Mouse (Mus musculus) CH12.LX (cell line): Measurements from ENCODE around the gene Ppil2. TPM values are rescaled to one million over a fixed set of nuclear protein-coding genes. Genes with fewer than 3 reads are reported as not detected.

Source experiments
- DNase-seq: peaks from one replicate; pipeline ENCODE4 v3.0.0-alpha.2; 2013; ENCODE audit errors: extremely low read depth
- H3K27ac ChIP-seq: 2 replicates; pipeline ENCODE4 v1.5.1; 2012; ENCODE audit warnings: low read depth, mild to moderate bottlenecking, control low read depth, moderate library complexity; ENCODE audit not compliant: insufficient read depth
- H3K27me3 ChIP-seq: replicated peaks from 2 replicates; pipeline ENCODE3; 2012; ENCODE audit warnings: inconsistent platforms
- H3K36me3 ChIP-seq, 2 experiments: replicated peaks in 1 of 2; 2 replicates each; pipeline versions ENCODE3 to v1.6.1; 2012; ENCODE audit warnings: inconsistent platforms in 1 of 2, low read length in 1 of 2, mild to moderate bottlenecking in 1 of 2, mixed read lengths in 1 of 2, moderate library complexity in 1 of 2; ENCODE audit not compliant: control insufficient read depth in 1 of 2, insufficient read depth in 1 of 2
- H3K4me1 ChIP-seq, 2 experiments: 2 replicates each; pipeline ENCODE4 v1.6.1; 2012; ENCODE audit warnings: inconsistent platforms in 1 of 2, moderate library complexity in 1 of 2; ENCODE audit not compliant: insufficient read depth in 2 of 2, control insufficient read depth in 1 of 2
- H3K4me2 ChIP-seq: 2 replicates; pipeline ENCODE4 v1.6.1; 2012; ENCODE audit warnings: low read depth, mild to moderate bottlenecking, control low read depth; ENCODE audit not compliant: poor library complexity, insufficient read depth, severe bottlenecking
- H3K4me3 ChIP-seq, 3 experiments: fragments of 150-350 bp in 1 of 3; sonication (generic) in 1 of 3; replicated peaks in 1 of 3; 2 replicates each; pipeline versions ENCODE3 to v1.5.1; 2011 to 2012; ENCODE audit warnings: low read depth in 2 of 3, low read length in 2 of 3, mild to moderate bottlenecking in 2 of 3, moderate library complexity in 2 of 3, control low read depth in 1 of 3, improper control_type of control experiment in 1 of 3, inconsistent platforms in 1 of 3, mixed read lengths in 1 of 3; ENCODE audit not compliant: poor library complexity in 1 of 3
- H3K79me2 ChIP-seq: replicated peaks from 2 replicates; pipeline ENCODE4 v1.6.1; 2012; ENCODE audit warnings: mild to moderate bottlenecking, moderate library complexity; ENCODE audit not compliant: control insufficient read depth, poor library complexity, insufficient read depth, severe bottlenecking; ENCODE audit errors: extremely low read depth
- H3K9ac ChIP-seq: 2 replicates; pipeline ENCODE4 v1.6.1; 2012; ENCODE audit warnings: low read depth, mild to moderate bottlenecking, control low read depth, moderate library complexity; ENCODE audit not compliant: insufficient read depth
- H3K9me3 ChIP-seq: replicated peaks from 2 replicates; pipeline ENCODE3; 2012; ENCODE audit warnings: low read length, inconsistent platforms, mixed read lengths
- BHLHE40 ChIP-seq: IDR thresholded peaks from 2 replicates; pipeline ENCODE4 v1.6.1; 2011; ENCODE audit warnings: mild to moderate bottlenecking, low read depth, low read length, improper control_type of control experiment
- CHD1 ChIP-seq: IDR thresholded peaks from 2 replicates; pipeline ENCODE4 v1.6.1; 2012; ENCODE audit warnings: low read depth, low read length, improper control_type of control experiment, inconsistent platforms
- ELF1 ChIP-seq: IDR thresholded peaks from 2 replicates; pipeline ENCODE4 v1.6.1; 2014; ENCODE audit warnings: low read depth, mild to moderate bottlenecking, inconsistent platforms, low read length, improper control_type of control experiment
- GABPA ChIP-seq: IDR thresholded peaks from 2 replicates; pipeline ENCODE4 v1.6.1; 2012; ENCODE audit warnings: low read depth, low read length, improper control_type of control experiment, inconsistent platforms; ENCODE audit not compliant: insufficient replicate concordance
- HCFC1 ChIP-seq: IDR thresholded peaks from 2 replicates; pipeline ENCODE4 v1.6.1; 2012; ENCODE audit warnings: low read depth, mild to moderate bottlenecking, inconsistent platforms, low read length, improper control_type of control experiment
- IRF4 ChIP-seq: IDR thresholded peaks from 2 replicates; pipeline ENCODE4 v1.6.1; 2014; ENCODE audit warnings: low read depth, mild to moderate bottlenecking, inconsistent platforms, low read length, improper control_type of control experiment
- JUN ChIP-seq: IDR thresholded peaks from 2 replicates; pipeline ENCODE4 v1.6.1; 2011; ENCODE audit warnings: low read depth, mild to moderate bottlenecking, low read length, improper control_type of control experiment, moderate library complexity; ENCODE audit not compliant: insufficient read depth
- JUND ChIP-seq: conservative IDR thresholded peaks from 2 replicates; pipeline ENCODE4 v1.6.1; 2011; ENCODE audit warnings: low read depth, low read length, improper control_type of control experiment
- KAT2A ChIP-seq: IDR thresholded peaks from 2 replicates; pipeline ENCODE4 v1.6.1; 2012; ENCODE audit warnings: low read length, improper control_type of control experiment, inconsistent platforms; ENCODE audit not compliant: insufficient replicate concordance
- MAFK ChIP-seq: IDR thresholded peaks from 2 replicates; pipeline ENCODE4 v1.6.1; 2011; ENCODE audit warnings: low read length, improper control_type of control experiment; ENCODE audit not compliant: insufficient replicate concordance
- MAX ChIP-seq: IDR thresholded peaks from 2 replicates; pipeline ENCODE4 v1.6.1; 2011; ENCODE audit warnings: low read length, improper control_type of control experiment
- MEF2A ChIP-seq: IDR thresholded peaks from 2 replicates; pipeline ENCODE4 v1.6.1; 2014; ENCODE audit warnings: low read depth, mild to moderate bottlenecking, inconsistent platforms, low read length, improper control_type of control experiment, borderline replicate concordance
- MXI1 ChIP-seq: IDR thresholded peaks from 2 replicates; pipeline ENCODE4 v1.6.1; 2011; ENCODE audit warnings: mild to moderate bottlenecking, low read depth, low read length, improper control_type of control experiment
- NELFE ChIP-seq: IDR thresholded peaks from 2 replicates; pipeline ENCODE4 v1.6.1; 2011; ENCODE audit warnings: low read depth, low read length, improper control_type of control experiment
- NRF1 ChIP-seq: IDR thresholded peaks from 2 replicates; pipeline ENCODE4 v1.6.1; 2014; ENCODE audit warnings: low read depth, mild to moderate bottlenecking, inconsistent platforms, low read length, improper control_type of control experiment, moderate library complexity
- POLR2A ChIP-seq: IDR thresholded peaks from 2 replicates; pipeline ENCODE4 v1.6.1; 2011; ENCODE audit warnings: low read depth, mild to moderate bottlenecking, improper control_type of control experiment, low read length
- POLR2AphosphoS2 ChIP-seq: IDR thresholded peaks from 2 replicates; pipeline ENCODE4 v1.6.1; 2011; ENCODE audit warnings: low read depth, low read length, improper control_type of control experiment
- RCOR1 ChIP-seq: conservative IDR thresholded peaks from 2 replicates; pipeline ENCODE4 v1.6.1; 2012; ENCODE audit warnings: low read depth, mild to moderate bottlenecking, inconsistent platforms, low read length, improper control_type of control experiment
- SIN3A ChIP-seq: IDR thresholded peaks from 2 replicates; pipeline ENCODE4 v1.6.1; 2012; ENCODE audit warnings: low read length, improper control_type of control experiment, inconsistent platforms
- TBP ChIP-seq: conservative IDR thresholded peaks from 2 replicates; pipeline ENCODE4 v1.6.1; 2011; ENCODE audit warnings: low read depth, low read length, improper control_type of control experiment
- TCF12 ChIP-seq: IDR thresholded peaks from 2 replicates; pipeline ENCODE4 v1.6.1; 2014; ENCODE audit warnings: low read depth, mild to moderate bottlenecking, inconsistent platforms, low read length, improper control_type of control experiment
- USF2 ChIP-seq: conservative IDR thresholded peaks from 2 replicates; pipeline ENCODE4 v1.6.1; 2011; ENCODE audit warnings: low read depth, low read length, improper control_type of control experiment
- ZKSCAN1 ChIP-seq: IDR thresholded peaks from 2 replicates; pipeline ENCODE4 v1.6.1; 2012; ENCODE audit warnings: low read depth, inconsistent platforms, low read length, improper control_type of control experiment, borderline replicate concordance
- dilution Hi-C: fragments of 300-500 bp; cut with MboI; formaldehyde crosslinking; loops from 2 replicates; pipeline ENCODE4 v1.14.3; 2020; ENCODE audit warnings: low sequenced_read_pairs; ENCODE audit not compliant: extremely low pct_unique_long_range_greater_than_20kb, extremely low pct_ligation_motif_present
- in situ Hi-C: fragments of 300-500 bp; cut with MboI; formaldehyde crosslinking; loops from 3 replicates; pipeline ENCODE4 v1.14.3; 2019; ENCODE audit warnings: low sequenced_read_pairs, low pct_ligation_motif_present, low pct_unique_long_range_greater_than_20kb, mixed read lengths
- polyA plus RNA-seq: library from polyadenylated mRNA; unstranded; fragments of >175 nt; gene quantifications from 2 replicates; pipeline ENCODE4 v1.2.1, GENCODE M21; 2012; ENCODE audit warnings: low read depth; ENCODE audit not compliant: insufficient read length
- total RNA-seq, 2 experiments: library from RNA; depleted of rRNA; stranded (reverse); fragments of 300-350 nt in 1 of 2; fragments of >200 nt in 1 of 2; gene quantifications; 2 replicates each; pipeline ENCODE4 v1.2.3; 2012 to 2014

Ppil2 gene
- total and polyA plus RNA-seq, 3 experiments: 82.9 to 102 (median 90.1) TPM

GRCm38 (mm10) chr16:17069511-17070443, 41.3 kb downstream of the Ppil2 start, which contains the start of gene Ypel1 (continued):
- peak; percentile 84 for TF ChIP-seq SIN3A
- TF ChIP-seq, all 38 proteins: peak for 17

DNA sequence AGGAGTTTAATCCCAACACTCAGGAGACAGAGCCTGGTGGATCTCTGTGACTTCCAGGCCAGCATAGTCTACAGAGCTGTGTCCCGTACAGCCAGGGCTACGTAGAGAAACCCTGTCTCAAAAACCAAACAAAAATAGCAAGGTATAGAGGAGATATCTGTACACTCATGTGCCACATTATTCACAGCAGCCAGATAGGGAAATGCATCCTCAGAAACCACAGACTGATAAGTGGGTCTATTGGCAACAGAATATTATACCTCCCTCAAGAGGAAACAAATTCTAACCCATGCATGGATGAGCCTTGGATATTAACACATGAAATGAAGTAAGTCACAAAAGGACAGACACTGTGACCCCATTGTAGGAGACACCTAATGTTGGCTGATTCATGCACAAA, 43.5 kb downstream of the Ppil2 start:
- no peak overlapping the region for H3K27ac ChIP-seq
- H3K4me2 ChIP-seq: no peak overlapping the region
- H3K4me3 ChIP-seq: no peak overlapping the region
- no peak overlapping the region for H3K9ac ChIP-seq
- dilution Hi-C loops: no loop called here
- H3K36me3 ChIP-seq: no peaks in the 10 kb centered on the region
- no peak for DNase-seq
- in situ Hi-C loops: no loop called here
- peaks cover 57% of the 10 kb centered on the region for H3K27me3 ChIP-seq
- peaks cover 5% of the 10 kb centered on the region for H3K9me3 ChIP-seq
- peaks cover 3 to 9% of the 10 kb centered on the region in 2 experiments; a peak in 3 of 4 replicates for H3K4me1 ChIP-seq
- no peaks in the 10 kb centered on the region for H3K79me2 ChIP-seq
- TF ChIP-seq TCF12 (no peak), ZKSCAN1 (no peak), MAX (no peak), POLR2A (no peak), GABPA (no peak), JUN (no peak), POLR2AphosphoS2 (no peak), KAT2A (no peak), TBP (no peak), RCOR1 (no peak), ELF1 (no peak), BHLHE40 (no peak)

DNA sequence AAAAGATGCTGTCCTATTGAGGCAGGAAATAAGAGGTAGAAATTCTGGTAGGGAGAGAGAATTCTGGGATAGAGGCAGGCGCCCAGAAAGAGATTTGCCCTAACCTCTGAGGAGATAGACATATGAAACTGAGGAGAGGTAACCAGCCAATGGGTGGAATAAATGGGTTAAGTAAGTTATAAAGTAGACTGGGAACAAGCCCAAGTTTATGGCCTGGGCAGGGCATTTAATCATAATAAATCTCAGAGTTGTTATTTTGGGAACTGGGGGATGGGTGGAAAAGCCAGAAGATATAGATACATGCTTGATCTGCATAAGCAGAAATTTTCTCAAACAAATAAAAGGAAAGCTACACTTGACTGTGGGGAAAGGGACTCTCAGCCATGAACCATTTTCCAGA, 48.7 kb downstream of the Ppil2 start:
- Histone ChIP-seq H3K27me3 (peaks cover 37% of the 10 kb centered on the region), H3K4me2 (no peak overlapping the region)

More for the DNA sequence above, 48.7 kb downstream of the Ppil2 start:
- H3K36me3 ChIP-seq: no peaks in the 10 kb centered on the region
- H3K27ac ChIP-seq: no peak overlapping the region
- no peak for DNase-seq
- dilution Hi-C loops (no loop called here), in situ Hi-C loops (no loop called here)
- TF ChIP-seq MEF2A (no peak), CHD1 (no peak), MAFK (no peak), IRF4 (no peak), TBP (no peak), MXI1 (no peak), NRF1 (no peak), HCFC1 (no peak), USF2 (no peak), NELFE (no peak), JUND (no peak)
- peaks cover 0 to 5% of the 10 kb centered on the region in 2 experiments; a peak in 2 of 4 replicates for H3K4me1 ChIP-seq
- no peak overlapping the region for H3K9ac ChIP-seq
- no peak overlapping the region for H3K4me3 ChIP-seq
- H3K79me2 ChIP-seq: no peaks in the 10 kb centered on the region
- H3K9me3 ChIP-seq: no peaks in the 10 kb centered on the region
